20 mouse cellular contexts compared by ENCODE assay signal in the genomic region with DNA sequence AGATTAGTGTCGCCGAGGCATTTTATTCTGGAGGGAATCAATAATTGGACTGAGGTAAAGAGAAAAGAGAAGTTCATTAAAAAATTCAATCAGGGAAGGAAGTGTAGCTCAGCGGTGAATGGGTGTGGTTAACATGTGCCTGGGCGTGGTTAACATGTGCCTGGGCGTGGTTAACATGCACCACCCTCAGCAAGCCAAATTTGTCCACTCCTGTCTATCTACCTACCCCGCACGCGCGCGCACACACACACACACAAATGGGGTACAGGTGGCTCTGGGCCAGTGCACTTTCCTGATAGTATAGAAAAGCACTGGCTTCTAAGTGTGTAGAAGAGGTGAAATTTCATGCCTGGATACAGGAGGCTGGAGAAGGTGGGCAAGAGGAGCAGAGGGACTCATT. TPM values are rescaled to one million over a fixed set of nuclear protein-coding genes. Genes with fewer than 3 reads are reported as not detected.
DNase-seq lines count a peak whose midpoint lies in the region; ATAC-seq lines count a peak whose summit lies in the region.
"Had no signal": no experiment of that assay in that cellular context is flagged by ENCODE, and none has a peak within 500 bp of the region (broad histone marks: within the 10 kb centered on the region; RNA-seq: fewer than 3 reads in every experiment).

No protein-coding gene starts in this region.

- H3K9me3 ChIP-seq in heart, embryonic 11.5 days (replicated peaks; ENCODE audit: control insufficient read depth, low read length): no peaks in the 10 kb centered on the region
- H3K9me3 ChIP-seq in liver, embryonic 15.5 days (replicated peaks): no peaks in the 10 kb centered on the region
- no peaks in the 10 kb centered on the region for H3K9me3 ChIP-seq in hindbrain, embryonic 16.5 days (ENCODE audit: control insufficient read depth, low read length)
- H3K9me3 ChIP-seq: G1E; heart, embryonic 15.5 days; limb, embryonic 12.5 days; midbrain, embryonic 10.5 days had no signal

- DNase-seq in heart, adult 11 months: peak; percentile 64
- DNase-seq in splenic B cell, adult 2 months (ENCODE audit: low read depth, low spot score): peak; percentile 43
- no peak for DNase-seq in neural tube, embryonic 10.5 days (ENCODE audit: extremely low spot score, low spot score)
- DNase-seq in adrenal gland, postnatal 4 days (ENCODE audit: low spot score in 2 of 2): no peak
- DNase-seq: cerebellum, adult 18-20 months; gastrocnemius, postnatal 36 days; kidney, adult 2 months had no signal

- H3K4me1 ChIP-seq in heart, embryonic 11.5 days (ENCODE audit: control insufficient read depth, insufficient read depth, low read length): no peaks in the 10 kb centered on the region
- H3K4me1 ChIP-seq in liver, embryonic 15.5 days (replicated peaks): peaks cover 30% of the 10 kb centered on the region
- H3K4me1 ChIP-seq in hindbrain, embryonic 16.5 days (ENCODE audit: control insufficient read depth, insufficient read depth, low read depth, low read length): no peaks in the 10 kb centered on the region
- H3K4me1 ChIP-seq: heart, embryonic 15.5 days; midbrain, embryonic 10.5 days had no signal

- no peak overlapping the region for H3K4me3 ChIP-seq in heart, embryonic 11.5 days (ENCODE audit: low read depth, low read length)
- no peak overlapping the region for H3K4me3 ChIP-seq in liver, embryonic 15.5 days (replicated peaks)
- no peak overlapping the region for H3K4me3 ChIP-seq in hindbrain, embryonic 16.5 days (ENCODE audit: low read length)
- H3K4me3 ChIP-seq: heart, embryonic 15.5 days; left cerebral cortex, adult 2 months; limb, embryonic 12.5 days; midbrain, embryonic 10.5 days; myocyte had no signal

- H3K36me3 ChIP-seq in heart, embryonic 11.5 days (ENCODE audit: control insufficient read depth, insufficient read depth, low read length): no peaks in the 10 kb centered on the region
- no peaks in the 10 kb centered on the region for H3K36me3 ChIP-seq in liver, embryonic 15.5 days (replicated peaks)
- no peaks in the 10 kb centered on the region for H3K36me3 ChIP-seq in splenic B cell, adult 2 months (ENCODE audit: control insufficient read depth, insufficient read depth, low read length, poor library complexity, severe bottlenecking)
- no peaks in the 10 kb centered on the region for H3K36me3 ChIP-seq in hindbrain, embryonic 16.5 days (ENCODE audit: control insufficient read depth, insufficient read depth, low read length)
- H3K36me3 ChIP-seq: G1E; heart, embryonic 15.5 days; limb, embryonic 12.5 days; midbrain, embryonic 10.5 days had no signal

- H3K9ac ChIP-seq in heart, embryonic 11.5 days (ENCODE audit: low read depth, low read length): no peak overlapping the region
- H3K9ac ChIP-seq in liver, embryonic 15.5 days: no peak overlapping the region
- no peak overlapping the region for H3K9ac ChIP-seq in hindbrain, embryonic 16.5 days (ENCODE audit: low read depth, low read length)
- H3K9ac ChIP-seq: heart, embryonic 15.5 days; hindbrain, embryonic 14.5 days; limb, embryonic 12.5 days had no signal

- no peak overlapping the region for H3K4me2 ChIP-seq in heart, embryonic 11.5 days
- peak overlapping the region; percentile 48 for H3K4me2 ChIP-seq in liver, embryonic 15.5 days
- no peak overlapping the region for H3K4me2 ChIP-seq in hindbrain, embryonic 16.5 days (ENCODE audit: low read length)
- H3K4me2 ChIP-seq: heart, embryonic 15.5 days; hindbrain, embryonic 14.5 days; limb, embryonic 12.5 days had no signal

- no peaks in the 10 kb centered on the region for H3K27me3 ChIP-seq in heart, embryonic 11.5 days (ENCODE audit: control insufficient read depth, insufficient read depth, low read length)
- H3K27me3 ChIP-seq in liver, embryonic 15.5 days: peaks cover 23% of the 10 kb centered on the region
- H3K27me3 ChIP-seq in splenic B cell, adult 2 months (ENCODE audit: control insufficient read depth, insufficient read depth, low read length, poor library complexity, severe bottlenecking): no peaks in the 10 kb centered on the region
- H3K27me3 ChIP-seq in hindbrain, embryonic 16.5 days (replicated peaks; ENCODE audit: control insufficient read depth, insufficient read depth, low read length): no peaks in the 10 kb centered on the region
- H3K27me3 ChIP-seq: heart, embryonic 15.5 days; limb, embryonic 12.5 days had no signal

- ATAC-seq in heart, embryonic 11.5 days (replicated peaks; ENCODE audit: insufficient number of reproducible peaks, low FRiP score, low TSS enrichment): no peak
- ATAC-seq in erythroblast, adult 5-6 weeks (replicated peaks; ENCODE audit: low FRiP score, poor library complexity, severe bottlenecking): peak; percentile 98
- ATAC-seq in liver, embryonic 15.5 days (ENCODE audit: insufficient read depth): peak; percentile 79
- ATAC-seq in hindbrain, embryonic 16.5 days: no peak
- ATAC-seq: activated CD4-positive, CD25-positive, alpha-beta regulatory T cell, adult 4 months; lung, postnatal 0 days had no signal

- 81% methylated on average over 10 of the region's 10 CpGs for WGBS in heart, embryonic 11.5 days (ENCODE audit: insufficient replicate concordance)
- WGBS in liver, embryonic 15.5 days (ENCODE audit: insufficient replicate concordance): 46% methylated on average over 10 of the region's 10 CpGs
- whole genome bisulfite sequencing in hindbrain, embryonic 16.5 days: 90% methylated on average over 10 of the region's 10 CpGs

- H3K27ac ChIP-seq in heart, embryonic 11.5 days (ENCODE audit: low read depth, low read length): no peak overlapping the region
- no peak overlapping the region for H3K27ac ChIP-seq in liver, embryonic 15.5 days (replicated peaks)
- H3K27ac ChIP-seq in hindbrain, embryonic 16.5 days (ENCODE audit: low read depth, low read length): no peak overlapping the region
- H3K27ac ChIP-seq: heart, embryonic 15.5 days; hindbrain, embryonic 14.5 days; left cerebral cortex, adult 2 months; limb, embryonic 12.5 days; midbrain, embryonic 10.5 days had no signal

RNA-seq across cellular contexts. Expression of a gene that starts 19.4 kb away (rescaled TPM):
- polyA plus RNA-seq in heart, embryonic 11.5 days (2014; fragmentation: Nextera tagmentation; extraction: Ambion mirVana): 30.1 and 31.5 TPM in 2 replicates
- 21.1 and 34.4 TPM in 2 replicates for total RNA-seq in erythroblast, adult 5-6 weeks (2015; ENCODE audit: low replicate concordance)
- 32.7 and 42.7 TPM in 2 replicates for total RNA-seq in erythroblast, adult 5-6 weeks (2017; ENCODE audit: low replicate concordance)
- polyA plus RNA-seq in liver, embryonic 15.5 days (2015; fragmentation: Nextera tagmentation; extraction: Ambion mirVana): 14.2 and 15.4 TPM in 2 replicates
- total RNA-seq in adrenal gland, postnatal 4 days (2021): 10 to 100 TPM; 32.0 to 35.5 TPM
- polyA plus RNA-seq in hindbrain, embryonic 16.5 days (2015; fragmentation: Nextera tagmentation; extraction: Ambion mirVana): 52.4 and 59.8 TPM in 2 replicates

RNA-seq across cellular contexts. Expression of a gene that starts 19.7 kb away (rescaled TPM):
- 1.7 and 2.0 TPM in 2 replicates for polyA plus RNA-seq in heart, embryonic 11.5 days (2014; fragmentation: Nextera tagmentation; extraction: Ambion mirVana)
- total RNA-seq in erythroblast, adult 5-6 weeks (2015; ENCODE audit: low replicate concordance): not detected in 2 replicates
- total RNA-seq in erythroblast, adult 5-6 weeks (2017; ENCODE audit: low replicate concordance): not detected in 2 replicates
- polyA plus RNA-seq in liver, embryonic 15.5 days (2015; fragmentation: Nextera tagmentation; extraction: Ambion mirVana): 0.91 and 1.3 TPM in 2 replicates
- total RNA-seq in adrenal gland, postnatal 4 days (2021): 1 to 10 TPM; 4.2 to 5.2 TPM
- 3.4 and 5.6 TPM in 2 replicates for polyA plus RNA-seq in hindbrain, embryonic 16.5 days (2015; fragmentation: Nextera tagmentation; extraction: Ambion mirVana)
- polyA plus RNA-seq: activated CD4-positive, CD25-positive, alpha-beta regulatory T cell, adult 4 months had no signal

Comparison
In these comparisons a context has a peak if more than half of its experiments do, and no peak if none do; other contexts are left out.
1. DNase-seq: peak in heart, adult 11 months (single experiment) and splenic B cell, adult 2 months (single experiment); none in neural tube, embryonic 10.5 days (single experiment) and adrenal gland, postnatal 4 days (0 of 2).
2. ATAC-seq: peak in erythroblast, adult 5-6 weeks (single experiment) and liver, embryonic 15.5 days (single experiment); none in heart, embryonic 11.5 days (single experiment) and hindbrain, embryonic 16.5 days (single experiment).